Mouse (Mus musculus) neural tube, embryonic 13.5 days (tissue): ENCODE measurements around the gene Caskin2. TPM values are rescaled to one million over a fixed set of nuclear protein-coding genes. Genes with fewer than 3 reads are reported as not detected.
A peak's percentile ranks its signal among the peaks of the same experiment; 100 is the strongest.
"Not testable (repeated sequence)": the region's sequence is repeated elsewhere in the genome, so short reads cannot be mapped to it uniquely, and the experiment has no call there.

Experiments
- ATAC-seq: fragments of 200-750 bp; cut with Nextera tagmentation; 2 replicates; pipeline ENCODE4 v1.8.0; 2017; ENCODE audit warnings: low read depth, mild to moderate bottlenecking, moderate TSS enrichment, moderate library complexity
- H3K27ac ChIP-seq: fragments of 300-500 bp; sonication (generic); replicated peaks from 2 replicates; pipeline ENCODE4 v1.5.1; 2015; ENCODE audit warnings: moderate library complexity, mild to moderate bottlenecking, inconsistent platforms
- H3K27me3 ChIP-seq: fragments of 300-500 bp; sonication (generic); 2 replicates; pipeline ENCODE4 v1.6.1; 2015; ENCODE audit warnings: mild to moderate bottlenecking, inconsistent platforms
- H3K36me3 ChIP-seq: fragments of 300-500 bp; sonication (generic); 2 replicates; pipeline ENCODE4 v1.6.1; 2015; ENCODE audit warnings: mild to moderate bottlenecking, inconsistent platforms
- H3K4me1 ChIP-seq: fragments of 300-500 bp; sonication (generic); replicated peaks from 2 replicates; pipeline ENCODE4 v1.6.1; 2015; ENCODE audit warnings: inconsistent platforms
- H3K4me2 ChIP-seq: fragments of 300-500 bp; sonication (generic); 2 replicates; pipeline ENCODE4 v1.6.1; 2015; ENCODE audit warnings: inconsistent platforms, mild to moderate bottlenecking, moderate library complexity
- H3K4me3 ChIP-seq: fragments of 300-500 bp; sonication (generic); 2 replicates; pipeline ENCODE4 v1.5.1; 2015; ENCODE audit warnings: mild to moderate bottlenecking, inconsistent platforms
- H3K9ac ChIP-seq: fragments of 300-500 bp; sonication (generic); 2 replicates; pipeline ENCODE4 v1.6.1; 2015; ENCODE audit warnings: moderate library complexity, mild to moderate bottlenecking, inconsistent platforms
- H3K9me3 ChIP-seq: fragments of 300-500 bp; sonication (generic); 2 replicates; pipeline ENCODE4 v1.6.1; 2016; ENCODE audit warnings: inconsistent platforms
- WGBS: fragments of 180-500 bp; shearing (Covaris S2); methylation state at CpG from one replicate; pipeline ENCODE4 v1.1.7; 2015; 5-methylcytosine and 5-hydroxymethylcytosine counted together
- polyA plus RNA-seq: library from polyadenylated mRNA; unstranded; fragments of >200 nt; fragmentation: Nextera tagmentation; extraction: Ambion mirVana; gene quantifications from 2 replicates; pipeline ENCODE4 v1.2.1, GENCODE M21; 2015

Gene Caskin2
- polyA plus RNA-seq, result 13.8 and 15.2 TPM in 2 replicates

DNA sequence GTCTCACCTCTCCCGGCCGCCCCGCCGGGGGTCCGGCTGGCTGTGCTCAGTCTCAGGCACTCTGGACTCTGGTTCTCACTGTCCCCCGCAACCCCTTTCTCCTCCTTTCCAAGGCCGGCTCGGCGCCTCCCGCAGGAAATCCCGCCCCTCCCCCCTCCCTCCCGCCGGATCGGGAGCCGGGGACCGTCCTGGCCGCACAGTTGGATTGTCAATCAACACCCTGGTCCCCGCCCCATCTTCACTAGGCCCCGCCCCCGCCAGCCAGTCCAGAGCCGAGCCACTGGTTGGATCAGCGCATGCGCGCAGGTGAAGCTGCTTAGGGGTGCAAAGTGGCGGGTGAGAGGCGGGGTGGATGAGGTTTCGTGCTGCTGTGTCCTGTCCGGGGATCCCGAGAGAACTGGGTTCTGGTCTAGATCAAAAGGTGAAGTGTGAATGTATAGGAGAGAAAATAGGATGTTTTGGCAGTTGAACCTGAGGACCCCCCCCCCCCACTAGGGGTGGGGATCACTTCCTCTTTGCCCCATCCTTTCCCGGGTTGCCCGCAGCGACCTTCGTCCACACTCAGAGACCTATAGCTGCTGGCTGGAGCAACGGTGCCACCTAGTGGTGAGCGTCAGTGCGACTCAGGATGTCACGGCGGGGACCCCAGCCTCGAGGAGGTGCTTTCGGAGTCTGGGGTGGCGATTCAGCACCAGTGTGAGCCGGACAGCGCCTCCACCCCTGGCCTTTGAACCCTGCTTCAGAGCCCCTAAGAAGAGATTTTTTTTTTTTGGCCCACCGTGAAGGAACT, at the start of gene Caskin2:
Caskin2 (minus strand) TSS at position 133 of the 790 bp plus-strand sequence.
- Histone ChIP-seq H3K27ac (peak within 1 kb of the TSS; percentile 80), H3K4me3 (peak within 1 kb of the TSS; percentile 96), H3K36me3 (peaks cover 32% of the 10 kb centered on the region), H3K4me1 (peaks cover 61% of the 10 kb centered on the region), H3K9ac (peak within 1 kb of the TSS; percentile 95), H3K9me3 (no peaks in the 10 kb centered on the region), H3K4me2 (peak within 1 kb of the TSS; percentile 75), H3K27me3 (no peaks in the 10 kb centered on the region)
- ATAC-seq, result peak; percentile 87
- under 1% methylated on average over 44 of the region's 44 CpGs for WGBS

DNA sequence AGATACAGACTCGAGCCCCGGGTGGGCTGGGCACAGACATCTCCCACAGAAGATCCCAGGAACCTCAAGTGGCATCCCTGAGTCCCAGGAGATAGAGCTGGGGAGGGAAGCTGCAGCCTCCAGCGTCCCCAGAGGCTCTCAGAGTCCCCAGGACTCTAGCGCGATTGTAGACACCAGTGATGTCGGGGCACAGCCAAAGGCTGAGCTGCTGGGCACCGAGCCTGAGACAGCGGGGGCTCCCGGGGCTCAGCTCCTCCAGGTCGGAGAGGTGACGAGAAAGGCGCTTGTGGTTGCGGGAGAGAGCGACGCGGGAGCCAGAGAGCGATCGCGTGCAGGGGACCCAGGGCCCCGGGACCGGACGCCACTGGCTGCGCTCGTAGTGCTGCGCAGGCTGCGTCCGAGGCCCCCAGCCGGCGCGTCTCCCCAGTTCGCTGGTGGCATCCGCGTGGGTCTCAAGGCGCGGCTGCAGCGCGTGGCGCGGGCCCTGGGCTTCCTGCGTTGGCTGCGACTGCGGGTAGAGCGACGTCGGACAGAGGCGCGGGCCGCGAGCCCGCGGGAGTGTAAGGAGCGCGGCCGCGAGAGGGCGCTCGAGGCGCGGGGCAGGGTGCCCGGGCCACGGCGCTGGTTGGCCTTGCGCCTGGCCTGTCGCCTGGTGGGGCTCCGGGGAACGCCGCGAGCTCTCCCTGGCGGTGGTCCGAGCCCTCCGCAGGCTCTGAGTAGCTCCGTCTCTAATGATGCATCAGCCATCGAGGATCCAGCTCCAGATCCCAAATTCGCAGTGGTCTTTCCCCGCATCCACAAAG, 45.9 kb upstream of the Caskin2 start:
- peak; percentile 86 for ATAC-seq
- H3K9ac ChIP-seq, result 0 out of 2 replicates have a peak overlapping the region, but pooled peaks have one; percentile 49
- H3K36me3 ChIP-seq, result no peaks in the 10 kb centered on the region
- no peak overlapping the region for H3K27ac ChIP-seq
- WGBS, result 1% methylated on average over 73 of the region's 75 CpGs
- H3K4me1 ChIP-seq, result peaks cover 19% of the 10 kb centered on the region
- peak overlapping the region; percentile 55 for H3K4me2 ChIP-seq
- H3K4me3 ChIP-seq, result peak overlapping the region; percentile 34
- H3K9me3 ChIP-seq, result no peaks in the 10 kb centered on the region
- H3K27me3 ChIP-seq, result peaks cover 67% of the 10 kb centered on the region

DNA sequence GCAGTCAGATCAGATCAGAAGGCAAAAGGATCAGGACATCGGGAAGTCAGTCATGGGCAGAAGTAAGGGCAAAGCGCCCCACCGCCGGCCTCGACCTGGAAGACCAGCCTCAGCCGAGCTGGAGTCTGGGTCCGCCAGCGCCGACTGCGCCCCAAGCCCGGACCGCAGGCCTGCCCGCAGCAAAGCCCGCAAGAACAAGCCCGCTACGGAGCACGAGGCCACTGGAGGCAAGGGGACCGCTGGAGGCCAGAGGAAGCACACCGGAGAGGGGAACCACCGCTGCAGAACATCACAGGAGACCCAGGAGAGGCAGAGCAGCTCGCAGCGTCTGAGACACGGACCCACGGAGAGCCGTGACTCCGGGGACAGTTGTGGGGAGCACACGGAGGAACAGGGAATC, 44.9 kb upstream of the Caskin2 start, which contains the start of gene Myo15b:
Myo15b (plus strand) TSS at position 53 of the 400 bp plus-strand sequence.
- Histone ChIP-seq H3K27ac (no peak within 1 kb of the TSS), H3K4me1 (peaks cover 19% of the 10 kb centered on the region), H3K9me3 (no peaks in the 10 kb centered on the region), H3K4me2 (peak within 1 kb of the TSS; percentile 55), H3K9ac (0 out of 2 replicates have a peak within 1 kb of the TSS, but pooled peaks have one; percentile 49), H3K27me3 (peaks cover 66% of the 10 kb centered on the region), H3K4me3 (peak within 1 kb of the TSS; percentile 34), H3K36me3 (no peaks in the 10 kb centered on the region)
- WGBS, result 7% methylated on average over 27 of the region's 27 CpGs
- ATAC-seq, result no peak

DNA sequence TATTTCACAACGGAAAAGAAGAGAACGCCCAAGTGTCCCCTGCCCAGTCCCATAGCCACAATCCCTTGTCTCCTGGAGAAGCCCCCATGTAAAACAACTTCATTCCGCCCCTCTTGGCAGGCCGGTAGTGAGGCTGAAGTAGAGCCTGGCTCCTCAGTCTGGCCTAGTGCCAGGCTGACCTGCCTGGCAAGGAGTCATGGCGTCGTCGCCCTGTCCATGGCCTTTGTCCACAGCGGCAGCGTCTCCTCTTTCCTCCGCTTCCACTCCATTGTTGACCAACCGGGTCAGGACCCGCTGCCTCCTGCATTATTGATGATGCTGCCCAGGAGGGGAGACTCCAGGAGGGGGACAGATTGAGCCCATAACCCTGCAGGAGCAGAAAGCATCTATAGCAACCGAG, 44.5 kb upstream of the Caskin2 start:
- H3K27ac ChIP-seq, result no peak overlapping the region
- whole genome bisulfite sequencing, result 43% methylated on average over 13 of the region's 13 CpGs
- ATAC-seq, result no peak
- no peaks in the 10 kb centered on the region for H3K36me3 ChIP-seq
- no peak overlapping the region for H3K9ac ChIP-seq
- no peaks in the 10 kb centered on the region for H3K9me3 ChIP-seq
- no peak overlapping the region for H3K4me3 ChIP-seq
- peaks cover 62% of the 10 kb centered on the region for H3K27me3 ChIP-seq
- H3K4me2 ChIP-seq, result peak overlapping the region; percentile 21; the same call in 1 of the 2 replicates
- H3K4me1 ChIP-seq, result peaks cover 19% of the 10 kb centered on the region

DNA sequence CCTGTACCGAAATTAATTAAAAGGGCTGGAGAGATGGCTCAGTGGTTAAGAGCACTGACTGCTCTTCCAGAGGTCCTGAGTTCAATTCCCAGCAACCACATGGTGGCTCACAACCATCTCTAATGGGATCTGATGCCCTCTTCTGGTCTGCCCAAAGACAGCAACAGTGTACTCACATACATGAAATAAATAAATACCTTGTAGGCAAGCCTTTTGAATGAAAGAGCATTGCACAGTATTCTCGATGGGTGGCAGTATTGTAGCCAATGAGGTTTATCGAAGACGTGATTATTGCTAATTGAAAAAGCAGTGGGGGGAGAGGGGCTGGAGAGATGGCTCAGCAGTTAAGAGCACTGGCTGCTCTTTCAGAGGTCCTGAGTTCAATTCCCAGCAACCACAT, 43.7 kb upstream of the Caskin2 start:
- not testable (repeated sequence) for H3K4me2 ChIP-seq, ATAC-seq, H3K27ac ChIP-seq, H3K9ac ChIP-seq, H3K36me3 ChIP-seq, H3K9me3 ChIP-seq, H3K4me3 ChIP-seq
- peaks cover 19% of the 10 kb centered on the region for H3K4me1 ChIP-seq
- 92% methylated on average over 4 of the region's 4 CpGs for whole genome bisulfite sequencing
- peaks cover 59% of the 10 kb centered on the region for H3K27me3 ChIP-seq

DNA sequence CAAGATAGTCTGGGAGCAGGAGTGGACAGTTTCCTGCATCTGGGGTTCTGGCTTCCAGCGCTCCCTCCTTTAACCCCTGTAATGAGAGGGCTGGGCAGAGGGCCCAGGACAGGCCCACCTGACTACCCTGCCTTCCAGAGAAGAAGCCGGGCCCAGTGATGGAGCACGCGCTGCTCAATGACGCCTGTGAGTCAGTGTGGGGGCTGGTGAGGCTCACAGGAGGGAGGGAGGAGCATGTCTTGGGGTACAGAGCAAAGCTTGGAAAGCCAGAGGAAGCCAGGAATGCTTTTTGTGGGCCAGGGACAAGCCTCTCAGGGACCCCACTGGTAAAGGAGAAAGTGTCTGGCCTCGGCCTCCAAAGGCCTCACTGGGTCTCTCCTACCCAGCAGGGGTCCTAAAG, 41.2 kb upstream of the Caskin2 start:
- no peak overlapping the region for H3K9ac ChIP-seq
- WGBS, result 83% methylated on average over 6 of the region's 6 CpGs
- H3K27me3 ChIP-seq, result peaks cover 35% of the 10 kb centered on the region
- no peaks in the 10 kb centered on the region for H3K9me3 ChIP-seq
- no peak for ATAC-seq
- H3K4me3 ChIP-seq, result no peak overlapping the region
- H3K27ac ChIP-seq, result no peak overlapping the region
- H3K4me1 ChIP-seq, result peaks cover 15% of the 10 kb centered on the region
- no peaks in the 10 kb centered on the region for H3K36me3 ChIP-seq
- H3K4me2 ChIP-seq, result no peak overlapping the region

DNA sequence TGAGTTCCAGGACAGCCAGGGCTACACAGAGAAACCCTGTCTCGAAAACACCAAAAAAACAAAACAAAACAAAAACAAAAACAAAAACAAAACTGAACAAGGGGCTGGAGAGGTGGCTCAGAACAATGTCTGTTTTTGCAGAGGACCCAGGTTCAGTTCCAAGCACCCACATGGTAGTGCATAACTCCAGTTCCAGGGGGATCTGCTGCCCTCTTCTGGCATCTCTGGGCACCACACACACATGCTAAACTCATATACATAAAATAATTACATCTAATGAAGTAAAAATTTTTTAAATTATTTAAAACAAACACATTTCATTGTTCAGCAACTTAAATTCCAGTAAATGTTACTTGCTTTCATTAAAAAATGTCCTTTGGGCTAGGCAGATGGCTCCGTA, 32.4 kb upstream of the Caskin2 start:
- H3K4me1 ChIP-seq, result no peaks in the 10 kb centered on the region
- no peaks in the 10 kb centered on the region for H3K27me3 ChIP-seq
- ATAC-seq, result no peak
- H3K4me3 ChIP-seq, result no peak overlapping the region
- no peaks in the 10 kb centered on the region for H3K36me3 ChIP-seq
- no peak overlapping the region for H3K9ac ChIP-seq
- H3K27ac ChIP-seq, result no peak overlapping the region
- no peak overlapping the region for H3K4me2 ChIP-seq
- WGBS, result 91% methylated on average over 2 of the region's 2 CpGs
- H3K9me3 ChIP-seq, result no peaks in the 10 kb centered on the region

DNA sequence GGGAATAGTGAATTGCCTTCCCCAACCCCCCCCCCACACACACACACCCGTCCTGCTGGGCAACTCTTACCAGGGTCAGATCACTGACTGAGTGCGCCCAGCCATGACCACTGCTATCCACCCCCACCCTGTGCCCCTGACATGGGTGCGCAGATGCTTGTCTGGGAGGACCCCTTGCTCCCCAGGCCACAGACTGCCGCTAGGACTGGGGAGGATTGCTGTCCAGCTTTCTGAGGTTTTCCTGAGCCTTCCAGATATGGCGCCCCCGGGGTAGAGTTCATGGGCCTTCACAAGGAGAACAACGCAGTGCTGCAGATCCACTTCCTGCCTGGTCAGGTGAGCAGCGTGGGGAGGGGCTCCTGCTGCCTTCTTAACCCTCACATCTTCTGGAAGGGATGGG, 30.8 kb upstream of the Caskin2 start:
- Histone ChIP-seq H3K27me3 (no peaks in the 10 kb centered on the region), H3K4me3 (no peak overlapping the region), H3K4me1 (no peaks in the 10 kb centered on the region), H3K4me2 (no peak overlapping the region), H3K9ac (no peak overlapping the region), H3K36me3 (no peaks in the 10 kb centered on the region), H3K27ac (no peak overlapping the region), H3K9me3 (no peaks in the 10 kb centered on the region)
- WGBS, result 85% methylated on average over 8 of the region's 8 CpGs
- ATAC-seq, result no peak

DNA sequence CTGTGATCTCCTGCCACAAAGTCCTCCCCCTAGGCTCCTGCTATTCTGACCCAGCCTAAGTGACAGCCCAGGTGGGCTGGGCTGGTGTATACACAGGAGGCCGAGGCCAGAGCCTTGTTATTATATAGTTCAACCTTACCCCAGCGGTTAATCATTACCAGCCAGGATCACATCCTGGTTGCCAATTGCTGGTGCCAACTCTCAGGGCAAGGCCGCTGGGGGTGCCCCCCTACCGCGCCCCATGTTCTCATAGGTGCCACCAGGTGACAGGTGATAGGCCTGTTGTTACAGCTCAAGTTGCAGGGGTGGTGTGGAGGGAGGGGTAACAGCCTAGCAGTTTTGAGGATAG, 30.4 kb upstream of the Caskin2 start:
- WGBS, result 92% methylated on average over 5 of the region's 5 CpGs

DNA sequence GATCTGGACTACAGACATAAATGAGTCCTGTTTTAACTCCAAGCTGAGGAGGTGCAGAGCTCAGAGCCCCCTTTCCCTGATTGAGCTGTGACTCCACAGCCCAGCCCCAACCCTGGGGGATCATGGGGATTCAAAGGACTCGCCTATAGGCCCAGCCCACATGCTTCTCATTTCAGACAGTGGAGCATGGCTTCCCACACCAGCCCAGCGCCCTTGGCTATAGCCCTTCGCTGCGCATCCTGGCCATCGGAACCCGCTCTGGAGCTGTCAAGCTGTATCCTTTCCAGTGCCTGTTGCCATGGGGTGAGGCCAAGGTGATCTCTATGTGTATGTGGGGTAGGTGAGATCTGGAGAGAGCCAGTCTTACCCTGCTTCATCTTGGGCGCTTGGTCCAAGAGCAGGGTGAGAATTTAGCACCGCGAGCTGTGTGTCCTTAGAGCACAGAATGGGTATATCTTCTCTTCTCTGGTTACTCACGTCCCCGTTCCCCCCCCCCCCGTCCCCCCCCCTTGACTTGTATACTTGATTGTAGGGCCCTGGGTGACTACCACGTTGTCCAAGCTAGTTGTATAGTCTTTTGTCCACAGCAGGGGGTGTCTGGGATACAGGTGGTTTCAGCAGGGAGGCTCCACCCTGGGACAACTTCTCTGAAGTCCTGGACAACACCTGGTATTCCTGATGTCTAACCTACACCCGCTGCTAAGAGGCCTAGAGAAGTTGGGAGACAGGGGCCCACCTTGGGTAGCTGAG, 29.9 kb upstream of the Caskin2 start:
- no peak overlapping the region for H3K27ac ChIP-seq
- WGBS, result 91% methylated on average over 10 of the region's 14 CpGs

More for the DNA sequence above, 30.4 kb upstream of the Caskin2 start:
- Histone ChIP-seq H3K4me2 (no peak overlapping the region), H3K27me3 (no peaks in the 10 kb centered on the region), H3K4me1 (no peaks in the 10 kb centered on the region), H3K27ac (no peak overlapping the region), H3K36me3 (no peaks in the 10 kb centered on the region), H3K9me3 (no peaks in the 10 kb centered on the region), H3K9ac (no peak overlapping the region), H3K4me3 (no peak overlapping the region)
- ATAC-seq, result no peak

DNA sequence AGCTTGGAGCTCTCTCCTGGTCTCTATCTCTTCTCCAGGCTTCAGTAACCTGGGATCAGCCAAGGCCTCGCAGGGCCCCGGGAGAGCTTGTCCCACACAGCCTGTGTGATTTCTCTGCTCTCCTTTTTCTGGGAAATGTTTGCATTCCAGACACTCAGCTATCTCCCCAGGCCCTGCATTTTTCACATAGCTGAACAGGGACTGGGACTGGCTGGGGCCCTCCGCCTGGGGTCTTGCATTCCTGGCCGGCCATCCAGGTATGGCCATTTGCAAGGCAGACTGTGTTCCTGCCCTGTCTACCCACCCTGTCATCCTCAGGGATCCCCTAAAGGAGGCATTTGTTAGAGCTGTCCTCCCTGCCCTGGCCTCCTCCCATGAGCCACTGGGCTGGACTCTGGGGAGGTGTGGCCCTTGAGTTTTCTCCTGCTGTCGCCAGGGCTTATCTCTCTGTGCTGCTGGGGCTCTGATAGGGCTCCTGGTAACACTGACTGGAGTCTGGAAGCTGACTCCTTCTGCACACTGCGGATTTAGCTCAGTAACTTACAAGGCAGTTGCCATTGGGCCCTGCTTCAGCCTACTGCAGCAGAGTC, 28.6 kb upstream of the Caskin2 start:
- WGBS, result 46% methylated on average over 6 of the region's 6 CpGs
- 0 out of 2 replicates have a peak overlapping the region, but pooled peaks have one; percentile 2 for H3K27ac ChIP-seq

More for the DNA sequence above, 29.9 kb upstream of the Caskin2 start:
- no peaks in the 10 kb centered on the region for H3K9me3 ChIP-seq
- H3K4me3 ChIP-seq, result no peak overlapping the region
- H3K36me3 ChIP-seq, result no peaks in the 10 kb centered on the region
- H3K4me2 ChIP-seq, result no peak overlapping the region
- H3K4me1 ChIP-seq, result no peaks in the 10 kb centered on the region
- no peak for ATAC-seq
- no peak overlapping the region for H3K9ac ChIP-seq
- H3K27me3 ChIP-seq, result no peaks in the 10 kb centered on the region

More for the DNA sequence above, 28.6 kb upstream of the Caskin2 start:
- Histone ChIP-seq H3K4me3 (no peak overlapping the region), H3K9ac (0 out of 2 replicates have a peak overlapping the region, but pooled peaks have one; percentile 22), H3K9me3 (no peaks in the 10 kb centered on the region), H3K4me2 (no peak overlapping the region), H3K36me3 (no peaks in the 10 kb centered on the region), H3K4me1 (no peaks in the 10 kb centered on the region), H3K27me3 (no peaks in the 10 kb centered on the region)
- no peak for ATAC-seq
